Mouse (Mus musculus): ENCODE results near the gene Map4k3.

Gene Map4k3

GRCm38 (mm10) chr17:80723092-80723491 is 5.2 kb downstream of the Map4k3 start:
- TF ChIP-seq POU5F1 (IDR thresholded peaks at IDR 0.05; ENCODE audit: borderline replicate concordance, low read length) (no peak), NANOG (IDR thresholded peaks at IDR 0.05; ENCODE audit: borderline replicate concordance, low read length) (no peak), CTCF (conservative IDR thresholded peaks at IDR 0.05; ENCODE audit: low read length) (no peak)

GRCm38 (mm10) chr17:80721670-80722069 is 6.6 kb downstream of the Map4k3 start:
- H3K9me3 ChIP-seq (ENCODE audit: low read length) = no peaks in the 10 kb centered on the region
- H3K4me1 ChIP-seq (replicated peaks; ENCODE audit: low read depth, low read length) = peaks cover 53% of the 10 kb centered on the region
- H3K36me3 ChIP-seq (ENCODE audit: insufficient read depth, low read length) = peaks cover 27% of the 10 kb centered on the region
- no peak overlapping the region for H3K4me3 ChIP-seq (replicated peaks; ENCODE audit: low read length)
- TF ChIP-seq CTCF (conservative IDR thresholded peaks at IDR 0.05; ENCODE audit: low read length) = no peak
- no peak for TF ChIP-seq NANOG (IDR thresholded peaks at IDR 0.05; ENCODE audit: borderline replicate concordance, low read length)
- no peak for TF ChIP-seq POU5F1 (IDR thresholded peaks at IDR 0.05; ENCODE audit: borderline replicate concordance, low read length)
- H3K27me3 ChIP-seq (ENCODE audit: insufficient read depth, low read length) = no peaks in the 10 kb centered on the region

More at GRCm38 (mm10) chr17:80723092-80723491, 5.2 kb downstream of the Map4k3 start:
- no peaks in the 10 kb centered on the region for H3K9me3 ChIP-seq (ENCODE audit: low read length)
- no peaks in the 10 kb centered on the region for H3K27me3 ChIP-seq (ENCODE audit: insufficient read depth, low read length)
- H3K4me3 ChIP-seq (replicated peaks; ENCODE audit: low read length) = no peak overlapping the region
- H3K4me1 ChIP-seq (replicated peaks; ENCODE audit: low read depth, low read length) = peaks cover 53% of the 10 kb centered on the region
- peaks cover 27% of the 10 kb centered on the region for H3K36me3 ChIP-seq (ENCODE audit: insufficient read depth, low read length)

GRCm38 (mm10) chr17:80719309-80719708 is 9.0 kb downstream of the Map4k3 start:
- TF ChIP-seq CTCF (conservative IDR thresholded peaks at IDR 0.05; ENCODE audit: low read length) (no peak), POU5F1 (IDR thresholded peaks at IDR 0.05; ENCODE audit: borderline replicate concordance, low read length) (no peak), NANOG (IDR thresholded peaks at IDR 0.05; ENCODE audit: borderline replicate concordance, low read length) (no peak)
- H3K4me3 ChIP-seq (replicated peaks; ENCODE audit: low read length) = no peak overlapping the region
- peaks cover 11% of the 10 kb centered on the region for H3K36me3 ChIP-seq (ENCODE audit: insufficient read depth, low read length)
- no peaks in the 10 kb centered on the region for H3K27me3 ChIP-seq (ENCODE audit: insufficient read depth, low read length)
- no peaks in the 10 kb centered on the region for H3K9me3 ChIP-seq (ENCODE audit: low read length)
- H3K4me1 ChIP-seq (replicated peaks; ENCODE audit: low read depth, low read length) = peaks cover 55% of the 10 kb centered on the region

- Histone ChIP-seq H3K27me3 (ENCODE audit: insufficient read depth, low read length) (no peaks in the 10 kb centered on the region), H3K36me3 (ENCODE audit: insufficient read depth, low read length) (peaks cover 6% of the 10 kb centered on the region), H3K4me1 (replicated peaks; ENCODE audit: low read depth, low read length) (peaks cover 62% of the 10 kb centered on the region), H3K9me3 (ENCODE audit: low read length) (no peaks in the 10 kb centered on the region), H3K4me3 (replicated peaks; ENCODE audit: low read length) (no peak overlapping the region)
- TF ChIP-seq NANOG (IDR thresholded peaks at IDR 0.05; ENCODE audit: borderline replicate concordance, low read length) = no peak
- no peak for TF ChIP-seq CTCF (conservative IDR thresholded peaks at IDR 0.05; ENCODE audit: low read length)
- no peak for TF ChIP-seq POU5F1 (IDR thresholded peaks at IDR 0.05; ENCODE audit: borderline replicate concordance, low read length)
These were observed 10.0 kb downstream of the Map4k3 start for GRCm38 (mm10) chr17:80718243-80718642.

GRCm38 (mm10) chr17:80713588-80713987 is 14.7 kb downstream of the Map4k3 start:
- H3K4me3 ChIP-seq (replicated peaks; ENCODE audit: low read length) = no peak overlapping the region
- H3K9me3 ChIP-seq (ENCODE audit: low read length) = no peaks in the 10 kb centered on the region
- H3K4me1 ChIP-seq (replicated peaks; ENCODE audit: low read depth, low read length) = peaks cover 92% of the 10 kb centered on the region
- no peaks in the 10 kb centered on the region for H3K27me3 ChIP-seq (ENCODE audit: insufficient read depth, low read length)
- H3K36me3 ChIP-seq (ENCODE audit: insufficient read depth, low read length) = no peaks in the 10 kb centered on the region
- no peak for TF ChIP-seq CTCF (conservative IDR thresholded peaks at IDR 0.05; ENCODE audit: low read length)
- no peak for TF ChIP-seq POU5F1 (IDR thresholded peaks at IDR 0.05; ENCODE audit: borderline replicate concordance, low read length)
- no peak for TF ChIP-seq NANOG (IDR thresholded peaks at IDR 0.05; ENCODE audit: borderline replicate concordance, low read length)

GRCm38 (mm10) chr17:80709921-80710838 is 18.1 kb downstream of the Map4k3 start:
- Histone ChIP-seq H3K4me3 (replicated peaks; ENCODE audit: low read length) (peak overlapping the region; percentile 63), H3K9me3 (ENCODE audit: low read length) (no peaks in the 10 kb centered on the region), H3K27me3 (ENCODE audit: insufficient read depth, low read length) (no peaks in the 10 kb centered on the region), H3K4me1 (replicated peaks; ENCODE audit: low read depth, low read length) (peaks cover 70% of the 10 kb centered on the region), H3K36me3 (ENCODE audit: insufficient read depth, low read length) (no peaks in the 10 kb centered on the region)
- TF ChIP-seq NANOG (IDR thresholded peaks at IDR 0.05; ENCODE audit: borderline replicate concordance, low read length) (no peak), POU5F1 (IDR thresholded peaks at IDR 0.05; ENCODE audit: borderline replicate concordance, low read length) (no peak), CTCF (conservative IDR thresholded peaks at IDR 0.05; ENCODE audit: low read length) (no peak)

- Histone ChIP-seq H3K4me1 (replicated peaks; ENCODE audit: low read depth, low read length) (peaks cover 59% of the 10 kb centered on the region), H3K9me3 (ENCODE audit: low read length) (no peaks in the 10 kb centered on the region), H3K4me3 (replicated peaks; ENCODE audit: low read length) (no peak overlapping the region), H3K36me3 (ENCODE audit: insufficient read depth, low read length) (no peaks in the 10 kb centered on the region), H3K27me3 (ENCODE audit: insufficient read depth, low read length) (no peaks in the 10 kb centered on the region)
- no peak for TF ChIP-seq NANOG (IDR thresholded peaks at IDR 0.05; ENCODE audit: borderline replicate concordance, low read length)
- TF ChIP-seq POU5F1 (IDR thresholded peaks at IDR 0.05; ENCODE audit: borderline replicate concordance, low read length) = no peak
- TF ChIP-seq CTCF (conservative IDR thresholded peaks at IDR 0.05; ENCODE audit: low read length) = no peak
These were observed 19.5 kb downstream of the Map4k3 start for GRCm38 (mm10) chr17:80708803-80709202.

GRCm38 (mm10) chr17:80707176-80707575 is 21.1 kb downstream of the Map4k3 start:
- no peak for TF ChIP-seq POU5F1 (IDR thresholded peaks at IDR 0.05; ENCODE audit: borderline replicate concordance, low read length)
- TF ChIP-seq CTCF (conservative IDR thresholded peaks at IDR 0.05; ENCODE audit: low read length) = no peak
- TF ChIP-seq NANOG (IDR thresholded peaks at IDR 0.05; ENCODE audit: borderline replicate concordance, low read length) = no peak
- Histone ChIP-seq H3K4me3 (replicated peaks; ENCODE audit: low read length) (no peak overlapping the region), H3K4me1 (replicated peaks; ENCODE audit: low read depth, low read length) (peaks cover 42% of the 10 kb centered on the region), H3K36me3 (ENCODE audit: insufficient read depth, low read length) (no peaks in the 10 kb centered on the region), H3K9me3 (ENCODE audit: low read length) (no peaks in the 10 kb centered on the region), H3K27me3 (ENCODE audit: insufficient read depth, low read length) (no peaks in the 10 kb centered on the region)
